Mouse (Mus musculus): ENCODE results near the gene Zfp775.
"Not testable (repeated sequence)": the region's sequence is repeated elsewhere in the genome, so short reads cannot be mapped to it uniquely, and the experiment has no call there.

Zfp775 gene

GRCm38 (mm10) chr6:48589194-48589750 is 12.6 kb upstream of the Zfp775 start, which contains the start of gene Gm45021:
Gene Gm45021 (plus strand): TSS chr6:48589610.
- no peak for ATAC-seq (ENCODE audit: insufficient number of reproducible peaks, low FRiP score, low TSS enrichment)

- ATAC-seq (ENCODE audit: insufficient number of reproducible peaks, low FRiP score, low TSS enrichment), result no peak
Observed at GRCm38 (mm10) chr6:48591221-48591845, 10.5 kb upstream of the Zfp775 start.

GRCm38 (mm10) chr6:48591871-48592270 is 10.0 kb upstream of the Zfp775 start:
- ATAC-seq (ENCODE audit: insufficient number of reproducible peaks, low FRiP score, low TSS enrichment), result no peak

- peak; percentile 67 for ATAC-seq (ENCODE audit: insufficient number of reproducible peaks, low FRiP score, low TSS enrichment)
Observed at GRCm38 (mm10) chr6:48593158-48594042, 8.5 kb upstream of the Zfp775 start, which contains the start of the genes Repin1 and Gm44965. Gene Repin1 (plus strand): TSS chr6:48593883. Gene Gm44965 (plus strand): TSS chr6:48593941.

- peak; percentile 69 for ATAC-seq (ENCODE audit: insufficient number of reproducible peaks, low FRiP score, low TSS enrichment)
Observed at GRCm38 (mm10) chr6:48594043-48594738, 7.7 kb upstream of the Zfp775 start.

- no peak for ATAC-seq (ENCODE audit: insufficient number of reproducible peaks, low FRiP score, low TSS enrichment)
Observed at GRCm38 (mm10) chr6:48595278-48595677, 6.6 kb upstream of the Zfp775 start.

- ATAC-seq (ENCODE audit: insufficient number of reproducible peaks, low FRiP score, low TSS enrichment), result no peak
Observed at GRCm38 (mm10) chr6:48596545-48597232, 5.2 kb upstream of the Zfp775 start.

- no peak for ATAC-seq (ENCODE audit: insufficient number of reproducible peaks, low FRiP score, low TSS enrichment)
Observed at GRCm38 (mm10) chr6:48597233-48597625, 4.6 kb upstream of the Zfp775 start.

- no peak for ATAC-seq (ENCODE audit: insufficient number of reproducible peaks, low FRiP score, low TSS enrichment)
Observed at GRCm38 (mm10) chr6:48600594-48600993, 1.3 kb upstream of the Zfp775 start.

GRCm38 (mm10) chr6:48602080-48602741 is 348 bp downstream of the Zfp775 start:
- ATAC-seq (ENCODE audit: insufficient number of reproducible peaks, low FRiP score, low TSS enrichment), result peak; percentile 66

- ATAC-seq (ENCODE audit: insufficient number of reproducible peaks, low FRiP score, low TSS enrichment), result no peak
Observed at GRCm38 (mm10) chr6:48608124-48608523, 6.3 kb downstream of the Zfp775 start.

GRCm38 (mm10) chr6:48609512-48609911 is 7.6 kb downstream of the Zfp775 start:
- ATAC-seq (ENCODE audit: insufficient number of reproducible peaks, low FRiP score, low TSS enrichment), result peak; percentile 68; the same call in 1 of the 2 replicates

GRCm38 (mm10) chr6:48610657-48611056 is 8.8 kb downstream of the Zfp775 start:
- ATAC-seq (ENCODE audit: insufficient number of reproducible peaks, low FRiP score, low TSS enrichment), result no peak

- no peak for ATAC-seq (ENCODE audit: insufficient number of reproducible peaks, low FRiP score, low TSS enrichment)
Observed at GRCm38 (mm10) chr6:48613464-48613863, 11.6 kb downstream of the Zfp775 start.

GRCm38 (mm10) chr6:48614756-48615155 is 12.9 kb downstream of the Zfp775 start:
- no peak for ATAC-seq (ENCODE audit: insufficient number of reproducible peaks, low FRiP score, low TSS enrichment)

GRCm38 (mm10) chr6:48620031-48620430 is 18.2 kb downstream of the Zfp775 start:
- no peak for ATAC-seq (ENCODE audit: insufficient number of reproducible peaks, low FRiP score, low TSS enrichment)

GRCm38 (mm10) chr6:48622186-48622843 is 20.5 kb downstream of the Zfp775 start:
- not testable (repeated sequence) for ATAC-seq (ENCODE audit: insufficient number of reproducible peaks, low FRiP score, low TSS enrichment)

GRCm38 (mm10) chr6:48623460-48623859 is 21.6 kb downstream of the Zfp775 start:
- ATAC-seq (ENCODE audit: insufficient number of reproducible peaks, low FRiP score, low TSS enrichment), result no peak

GRCm38 (mm10) chr6:48626464-48626863 is 24.6 kb downstream of the Zfp775 start, which contains the start of gene AI854703:
Gene AI854703 (plus strand): TSS chr6:48626764.
- 0 out of 2 replicates have a peak, but pooled peaks have one; percentile 2 for ATAC-seq (ENCODE audit: insufficient number of reproducible peaks, low FRiP score, low TSS enrichment)

Measured in cerebellum, adult (tissue).